Mouse (Mus musculus) embryonic facial prominence, embryonic 11.5 days (tissue): ENCODE results near the gene Xpo4. TPM values are rescaled to one million over a fixed set of nuclear protein-coding genes. Genes with fewer than 3 reads are reported as not detected.
A peak's percentile ranks its signal among the peaks of the same experiment; 100 is the strongest.
"Not testable (repeated sequence)": the region's sequence is repeated elsewhere in the genome, so short reads cannot be mapped to it uniquely, and the experiment has no call there.

Experiments
- ATAC-seq: fragments of 200-750 bp; cut with Nextera tagmentation; replicated peaks from 2 replicates; pipeline ENCODE4 v1.8.0; 2017; ENCODE audit warnings: low read depth; ENCODE audit not compliant: insufficient number of reproducible peaks, low FRiP score, low TSS enrichment
- DNase-seq: peaks from one replicate; pipeline ENCODE4 v3.0.0-alpha.2; 2015; ENCODE audit warnings: low spot score
- H3K27ac ChIP-seq: fragments of 300-500 bp; sonication (generic); replicated peaks from 2 replicates; pipeline ENCODE4 v1.5.1; 2014; ENCODE audit warnings: mild to moderate bottlenecking, low read depth, low read length, control low read depth
- H3K27me3 ChIP-seq: fragments of 300-500 bp; sonication (generic); 2 replicates; pipeline ENCODE4 v1.6.1; 2014; ENCODE audit warnings: mild to moderate bottlenecking, low read length, moderate library complexity, mixed read lengths; ENCODE audit not compliant: control insufficient read depth, insufficient read depth
- H3K36me3 ChIP-seq: fragments of 300-500 bp; sonication (generic); replicated peaks from 2 replicates; pipeline ENCODE4 v1.6.1; 2014; ENCODE audit warnings: low read depth, mild to moderate bottlenecking, low read length, moderate library complexity, mixed read lengths; ENCODE audit not compliant: control insufficient read depth, insufficient read depth
- H3K4me1 ChIP-seq: fragments of 300-500 bp; sonication (generic); 2 replicates; pipeline ENCODE4 v1.6.1; 2014; ENCODE audit warnings: low read length, mixed read lengths; ENCODE audit not compliant: control insufficient read depth, insufficient read depth
- H3K4me2 ChIP-seq: fragments of 300-500 bp; sonication (generic); 2 replicates; pipeline ENCODE4 v1.6.1; 2014; ENCODE audit warnings: low read depth, mild to moderate bottlenecking, control low read depth, low read length, moderate library complexity
- H3K4me3 ChIP-seq: fragments of 300-500 bp; sonication (generic); 2 replicates; pipeline ENCODE4 v1.5.1; 2014; ENCODE audit warnings: low read depth, low read length, control low read depth
- H3K9ac ChIP-seq: fragments of 300-500 bp; sonication (generic); replicated peaks from 2 replicates; pipeline ENCODE4 v1.6.1; 2014; ENCODE audit warnings: mild to moderate bottlenecking, control low read depth, low read length
- H3K9me3 ChIP-seq: fragments of 300-500 bp; sonication (generic); replicated peaks from 2 replicates; pipeline ENCODE4 v1.6.1; 2016; ENCODE audit warnings: mild to moderate bottlenecking, low read length, inconsistent platforms, mixed read lengths; ENCODE audit not compliant: control insufficient read depth
- WGBS: fragments of 180-500 bp; shearing (Covaris S2); extraction: QIAGEN DNeasy Blood & Tissue Kit; methylation state at CpG from one replicate; pipeline ENCODE4 v1.1.7; 2014; 5-methylcytosine and 5-hydroxymethylcytosine counted together
- polyA plus RNA-seq: library from polyadenylated mRNA; unstranded; fragments of >200 nt; fragmentation: Nextera tagmentation; extraction: Ambion mirVana; gene quantifications from 2 replicates; pipeline ENCODE4 v1.2.1, GENCODE M21; 2014

Xpo4 gene
- polyA plus RNA-seq, 1 experiment from 2014 or later = 37.0 TPM

DNA sequence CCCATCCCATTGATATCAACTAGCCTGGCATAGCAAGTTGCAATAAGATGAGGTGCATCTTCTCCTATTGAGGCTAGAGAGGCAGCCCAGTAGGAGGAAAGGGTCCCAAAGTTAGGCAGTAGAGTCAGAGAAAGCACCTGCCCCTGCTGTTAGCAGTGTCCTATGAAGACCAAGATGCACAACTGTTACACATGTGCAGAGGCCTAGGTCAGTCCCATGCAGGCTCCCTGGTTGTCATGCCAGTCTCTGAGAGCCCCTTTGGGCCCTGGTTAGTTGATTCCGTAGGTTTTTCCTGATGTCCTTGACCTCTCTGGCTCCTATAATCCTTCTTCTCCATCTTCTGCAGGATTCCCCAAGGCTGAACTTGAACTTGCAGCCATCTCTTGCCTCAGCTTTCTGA is 14.3 kb upstream of the Xpo4 start:
- 25% methylated on average over 1 of the region's 1 CpGs for WGBS

GRCm38 (mm10) chr14:57675481-57675880 is 10.3 kb upstream of the Xpo4 start:
- ATAC-seq (no peak), DNase-seq (peak; percentile 48)
- Histone ChIP-seq H3K27ac (no peak overlapping the region), H3K27me3 (no peaks in the 10 kb centered on the region), H3K4me2 (no peak overlapping the region), H3K9me3 (no peaks in the 10 kb centered on the region), H3K36me3 (no peaks in the 10 kb centered on the region), H3K9ac (no peak overlapping the region), H3K4me3 (no peak overlapping the region), H3K4me1 (no peaks in the 10 kb centered on the region)
- WGBS = 47% methylated on average over 2 of the region's 2 CpGs

More for the DNA sequence above, 14.3 kb upstream of the Xpo4 start:
- H3K4me2 ChIP-seq = no peak overlapping the region
- no peak overlapping the region for H3K9ac ChIP-seq
- no peaks in the 10 kb centered on the region for H3K27me3 ChIP-seq
- no peak for DNase-seq
- H3K4me3 ChIP-seq = no peak overlapping the region
- no peaks in the 10 kb centered on the region for H3K9me3 ChIP-seq
- H3K4me1 ChIP-seq = no peaks in the 10 kb centered on the region
- H3K27ac ChIP-seq = no peak overlapping the region
- no peak for ATAC-seq
- no peaks in the 10 kb centered on the region for H3K36me3 ChIP-seq

- no peaks in the 10 kb centered on the region for H3K27me3 ChIP-seq
- 15% methylated on average over 10 of the region's 10 CpGs for WGBS
- peak overlapping the region; percentile 67 for H3K4me2 ChIP-seq
- no peaks in the 10 kb centered on the region for H3K4me1 ChIP-seq
- H3K27ac ChIP-seq = 0 out of 2 replicates have a peak overlapping the region, but pooled peaks have one; percentile 94
- ATAC-seq (no peak), DNase-seq (no peak)
- H3K9me3 ChIP-seq = no peaks in the 10 kb centered on the region
- peak overlapping the region; percentile 89 for H3K4me3 ChIP-seq
- H3K36me3 ChIP-seq = no peaks in the 10 kb centered on the region
- peak overlapping the region; percentile 92 for H3K9ac ChIP-seq
These were observed 359 bp upstream of the Xpo4 start for GRCm38 (mm10) chr14:57665628-57665950.

GRCm38 (mm10) chr14:57664311-57664821 is 864 bp downstream of the Xpo4 start:
- 0% methylated on average over 19 of the region's 19 CpGs for WGBS
- H3K4me1 ChIP-seq = no peaks in the 10 kb centered on the region
- peak overlapping the region; percentile 92 for H3K9ac ChIP-seq
- H3K4me3 ChIP-seq = peak overlapping the region; percentile 89
- peak overlapping the region; percentile 67 for H3K4me2 ChIP-seq
- H3K27ac ChIP-seq = peak overlapping the region; percentile 94
- no peaks in the 10 kb centered on the region for H3K27me3 ChIP-seq
- no peaks in the 10 kb centered on the region for H3K36me3 ChIP-seq
- H3K9me3 ChIP-seq = no peaks in the 10 kb centered on the region
- peak; percentile 23 for DNase-seq
- ATAC-seq = peak; percentile 64

DNA sequence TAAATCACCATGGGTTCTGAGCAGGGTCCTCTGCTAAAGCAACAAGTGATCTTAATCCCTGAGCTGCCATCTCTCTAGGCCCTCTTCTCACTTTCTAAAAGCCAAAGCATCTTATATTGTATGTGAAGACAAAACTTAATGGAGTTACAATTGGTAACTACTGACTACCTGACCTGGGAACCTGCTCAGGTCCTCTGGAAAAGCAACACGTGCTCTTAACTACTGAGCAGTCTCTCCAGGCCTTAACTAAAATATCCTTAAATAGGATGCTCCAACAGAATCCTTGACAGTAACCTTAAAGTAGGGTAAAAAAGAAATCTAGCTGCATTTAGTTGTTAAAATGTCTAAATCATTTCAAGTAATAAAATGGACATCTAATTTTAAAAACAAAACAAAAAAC is 1.6 kb downstream of the Xpo4 start:
- no peak for ATAC-seq
- Histone ChIP-seq H3K4me3 (peak overlapping the region; percentile 89), H3K4me1 (no peaks in the 10 kb centered on the region), H3K36me3 (no peaks in the 10 kb centered on the region), H3K4me2 (peak overlapping the region; percentile 67), H3K9me3 (no peaks in the 10 kb centered on the region), H3K27ac (no peak overlapping the region), H3K9ac (no peak overlapping the region), H3K27me3 (no peaks in the 10 kb centered on the region)
- 50% methylated on average over 1 of the region's 1 CpGs for WGBS
- DNase-seq = no peak

GRCm38 (mm10) chr14:57658301-57658700 is 6.9 kb downstream of the Xpo4 start:
- Histone ChIP-seq H3K27me3 (no peaks in the 10 kb centered on the region), H3K9ac (no peak overlapping the region), H3K36me3 (no peaks in the 10 kb centered on the region), H3K4me1 (no peaks in the 10 kb centered on the region), H3K27ac (no peak overlapping the region), H3K9me3 (no peaks in the 10 kb centered on the region), H3K4me3 (no peak overlapping the region), H3K4me2 (no peak overlapping the region)
- over 99% methylated on average over 4 of the region's 4 CpGs for WGBS
- ATAC-seq (no peak), DNase-seq (no peak)

- no peak for DNase-seq
- H3K9me3 ChIP-seq = no peaks in the 10 kb centered on the region
- no peak overlapping the region for H3K9ac ChIP-seq
- H3K4me1 ChIP-seq = no peaks in the 10 kb centered on the region
- no peak for ATAC-seq
- no peak overlapping the region for H3K4me3 ChIP-seq
- WGBS = 96% methylated on average over 2 of the region's 2 CpGs
- H3K36me3 ChIP-seq = no peaks in the 10 kb centered on the region
- H3K4me2 ChIP-seq = no peak overlapping the region
- H3K27me3 ChIP-seq = no peaks in the 10 kb centered on the region
- no peak overlapping the region for H3K27ac ChIP-seq
These were observed 7.7 kb downstream of the Xpo4 start for GRCm38 (mm10) chr14:57657500-57657899.

- not testable (repeated sequence) for DNase-seq, H3K4me1 ChIP-seq, H3K27ac ChIP-seq, ATAC-seq, H3K9me3 ChIP-seq, H3K36me3 ChIP-seq, H3K4me3 ChIP-seq, H3K27me3 ChIP-seq, H3K9ac ChIP-seq, H3K4me2 ChIP-seq
- WGBS = 95% methylated on average over 3 of the region's 3 CpGs
These were observed 8.7 kb downstream of the Xpo4 start for GRCm38 (mm10) chr14:57656519-57656918.
